Mouse (Mus musculus): Measurements from ENCODE around the gene Ttc21a.

DNA sequence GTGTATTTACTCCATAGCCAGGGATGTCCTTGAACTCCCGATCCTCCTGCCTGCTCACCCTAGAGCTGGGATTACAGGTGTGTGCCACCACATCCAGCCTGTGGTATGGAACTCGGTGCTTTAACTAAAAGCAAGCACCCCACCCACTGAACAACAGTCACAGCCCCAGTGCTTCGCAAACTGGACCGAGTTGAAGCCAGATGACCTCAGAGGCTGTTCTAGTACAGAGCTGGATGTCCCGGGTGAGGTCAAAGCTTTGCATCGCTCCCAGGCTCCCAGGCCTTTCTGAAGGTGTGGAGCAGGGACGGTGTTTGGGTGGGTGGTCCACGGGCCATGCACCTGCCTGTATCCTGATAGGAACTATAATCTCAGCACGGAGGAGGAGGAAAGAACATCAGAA is 14.0 kb downstream of the Ttc21a start:
- TF ChIP-seq CTCF (IDR thresholded peaks at IDR 0.05; ENCODE audit: low read depth, low read length) (no peak), TAL1 (conservative IDR thresholded peaks at IDR 0.05; ENCODE audit: low read depth, low read length) (no peak), GATA1 (IDR thresholded peaks at IDR 0.05; ENCODE audit: borderline replicate concordance, low read length) (no peak), GATA2 (IDR thresholded peaks at IDR 0.05; ENCODE audit: borderline replicate concordance, low read depth, low read length) (no peak), POLR2AphosphoS5 (IDR thresholded peaks at IDR 0.05; ENCODE audit: insufficient replicate concordance, low read depth, low read length) (no peak)

All from G1E (cell line).